Mouse (Mus musculus) gastrocnemius, postnatal 36 days (tissue): ENCODE results near the gene Barhl1. TPM values are rescaled to one million over a fixed set of nuclear protein-coding genes. Genes with fewer than 3 reads are reported as not detected.

Source experiments
- DNase-seq, 2 experiments: peaks; one replicate each; pipeline ENCODE4 v3.0.0; 2022
- intact Hi-C: fragments of 180-260 bp; cut with DNase I; formaldehyde crosslinking; loops from one replicate; pipeline ENCODE4 v1.15.1; 2025
- total RNA-seq, 2 experiments: library from RNA; stranded (reverse); gene quantifications; 2 replicates each; pipeline ENCODE4 v1.2.3; 2021

The Barhl1 gene
- total RNA-seq, 2 experiments from 2014 or later = not detected

DNA sequence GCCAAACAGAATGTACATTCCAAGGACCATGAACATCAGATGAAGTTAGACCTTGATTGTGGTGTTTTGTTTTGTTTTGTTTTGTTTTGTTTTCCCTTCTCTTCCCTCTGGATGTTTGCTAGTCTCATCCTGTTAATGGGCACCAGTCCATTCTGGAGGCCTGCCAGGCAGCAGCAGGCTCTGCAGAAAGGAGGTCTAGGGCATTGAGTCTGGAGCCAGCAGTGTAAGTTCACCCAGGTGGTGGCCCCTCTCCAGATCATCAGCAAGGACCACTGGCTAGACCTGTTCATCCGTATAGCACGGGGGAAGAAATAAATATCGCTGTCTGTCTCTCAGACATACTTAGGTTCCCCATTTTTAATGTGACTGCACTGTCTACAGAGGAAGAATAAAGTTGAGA, 35.2 kb downstream of the Barhl1 start:
- no peak for DNase-seq
- intact Hi-C loops = no loop called here

DNA sequence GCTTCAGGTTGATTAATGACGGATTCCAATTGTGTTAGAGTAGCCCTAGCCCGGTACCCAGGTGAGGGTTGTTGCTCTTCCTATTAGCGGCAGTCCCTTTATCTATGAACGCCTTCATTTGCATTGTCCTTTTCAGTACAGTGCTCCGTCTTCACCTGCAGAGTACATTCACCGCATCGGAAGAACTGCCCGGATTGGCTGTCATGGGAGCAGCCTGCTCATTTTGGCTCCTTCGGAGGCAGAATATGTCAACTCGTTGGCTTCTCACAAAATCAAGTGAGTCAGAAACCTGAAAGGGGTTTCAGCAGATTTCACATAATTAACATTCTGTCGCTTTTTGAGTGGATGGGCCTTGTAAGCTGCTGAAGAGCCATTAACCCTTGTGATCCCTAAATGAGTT, 40.9 kb downstream of the Barhl1 start:
- no peak for DNase-seq
- intact Hi-C loops = no loop called here

DNA sequence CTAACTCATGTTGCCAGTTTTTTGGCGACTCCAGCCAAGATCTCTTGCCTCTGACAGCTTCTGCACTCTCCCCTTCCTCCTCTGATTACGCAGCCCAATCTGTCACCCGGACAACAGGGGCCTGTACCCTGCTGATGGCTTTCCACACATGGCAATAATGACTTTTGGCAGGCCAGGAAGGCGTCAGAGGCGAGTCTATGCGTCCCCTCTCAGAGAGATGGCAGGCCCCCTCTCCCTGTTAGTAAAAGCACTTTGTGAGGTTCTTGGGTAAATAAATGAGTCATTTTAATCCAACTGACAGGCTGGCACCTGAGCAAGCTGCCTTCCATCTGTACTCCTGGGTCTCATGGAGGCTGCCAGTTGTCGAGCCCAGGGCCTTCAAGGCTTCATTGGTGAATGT, 49.0 kb downstream of the Barhl1 start:
- intact Hi-C loops = no loop called here
- DNase-seq = no peak

DNA sequence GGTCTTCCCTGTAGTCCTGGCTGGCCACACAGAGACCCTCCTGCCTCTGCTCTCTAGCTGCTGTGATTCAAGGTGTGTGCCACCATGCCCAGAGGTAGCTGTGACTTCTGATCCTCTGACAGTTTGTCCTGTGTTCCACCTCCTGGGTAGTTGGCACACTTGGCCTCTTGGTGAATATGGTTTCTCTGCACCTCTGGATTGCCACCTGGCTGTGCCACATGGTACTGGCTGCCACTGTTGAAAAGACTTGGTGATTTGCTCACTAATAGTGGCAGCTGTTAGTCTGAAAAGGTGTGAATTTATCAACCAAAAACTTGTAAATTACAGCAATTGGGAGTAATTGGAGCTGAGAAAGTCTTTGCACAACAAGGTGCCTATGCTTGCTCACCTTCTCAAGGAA, 52.6 kb downstream of the Barhl1 start:
- intact Hi-C loops = no loop called here
- DNase-seq = no peak

DNA sequence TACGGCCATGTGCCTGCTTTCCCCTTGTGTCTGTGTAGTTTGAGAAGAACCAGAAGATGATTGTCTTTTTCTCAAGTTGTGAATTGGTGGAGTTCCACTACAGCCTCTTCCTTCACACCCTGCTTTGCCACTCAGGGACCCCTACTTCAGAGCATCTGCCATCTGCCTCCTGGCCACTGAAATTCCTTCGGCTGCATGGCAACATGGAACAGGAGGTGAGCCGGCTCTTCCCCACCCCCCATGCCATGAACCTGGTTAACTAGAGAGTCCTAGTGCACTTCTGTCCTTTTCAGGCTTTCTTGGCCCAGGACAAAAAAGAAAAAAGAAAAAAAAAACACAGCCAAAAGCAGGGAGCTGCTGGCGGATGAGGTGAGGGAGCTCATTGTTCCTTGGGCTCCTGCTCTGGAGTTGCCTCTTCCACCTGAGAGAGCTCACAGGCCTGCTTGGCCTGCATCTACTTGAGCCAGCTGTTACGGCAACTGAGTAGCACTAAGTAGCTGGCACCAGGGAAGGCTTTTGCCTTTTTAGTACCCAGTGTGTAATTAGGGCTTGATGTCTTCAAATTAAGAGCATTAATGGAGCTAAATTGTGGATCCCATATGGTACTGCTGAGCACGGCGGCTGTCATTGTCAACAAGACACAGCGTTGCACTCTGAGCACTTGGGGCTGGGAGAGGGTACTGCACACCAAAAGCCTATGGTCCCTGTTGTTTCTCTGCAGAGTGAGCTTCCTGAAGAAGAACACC, 55.6 kb downstream of the Barhl1 start:
- intact Hi-C loops = no loop called here
- DNase-seq = no peak

DNA sequence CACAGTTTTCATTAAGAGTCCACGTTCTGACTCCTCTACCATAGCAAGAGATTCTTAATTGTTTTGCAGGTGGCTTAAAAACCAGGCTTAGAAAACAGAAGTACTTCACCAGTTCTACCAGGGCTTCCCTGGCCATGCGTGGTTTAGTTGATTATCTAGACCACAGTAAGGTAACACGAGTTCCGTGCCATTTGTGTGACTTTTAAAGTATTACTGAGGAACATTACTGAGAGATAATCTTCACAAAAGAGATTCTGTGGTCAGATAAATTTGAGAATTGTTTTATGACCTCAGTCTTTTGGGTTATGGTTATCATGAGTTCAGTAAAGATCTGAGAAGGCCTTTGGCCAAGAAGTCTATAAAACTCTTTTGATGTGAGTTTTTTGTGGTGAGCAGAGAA, 57.2 kb downstream of the Barhl1 start:
- intact Hi-C loops = loop anchor here (5.0 kb wide), 1 partner anchor 107 kb away; no protein-coding TSS in a partner anchor
- DNase-seq = no peak

Other genes with a start within 250 kb of the Barhl1 start
- gene Spaca9, start 216.9 kb downstream of the Barhl1 start, total RNA-seq = not detected
- not detected for gene Ak8, start 216.5 kb downstream of the Barhl1 start, total RNA-seq
- gene Gtf3c4, start 76.3 kb downstream of the Barhl1 start, total RNA-seq = 10 to 100 TPM; 12.3 to 14.5 TPM
- gene Ddx31, start 76.3 kb downstream of the Barhl1 start, total RNA-seq = 1 to 10 TPM; 4.1 to 4.3 TPM
- not detected for gene Cfap77, start 138.4 kb upstream of the Barhl1 start, total RNA-seq
- gene Ttf1, start 143.6 kb upstream of the Barhl1 start, total RNA-seq = 1 to 10 TPM; 3.8 to 4.6 TPM
- 10 to 100 TPM; 26.9 to 31.1 TPM for gene Setx, start 207.5 kb upstream of the Barhl1 start, total RNA-seq